Mouse (Mus musculus): ENCODE measurements around the gene Src.

Src gene

GRCm38 (mm10) chr2:157441363-157441762 is 23.1 kb downstream of the Src start:
- no peak for DNase-seq

GRCm38 (mm10) chr2:157447297-157448158 is 29.3 kb downstream of the Src start:
- no peak for DNase-seq

- DNase-seq = no peak
Observed at GRCm38 (mm10) chr2:157448356-157448755, 30.1 kb downstream of the Src start.

GRCm38 (mm10) chr2:157450905-157451304 is 32.7 kb downstream of the Src start:
- DNase-seq = no peak

GRCm38 (mm10) chr2:157451372-157452040 is 33.3 kb downstream of the Src start:
- no peak for DNase-seq

- DNase-seq = peak; percentile 86
Observed at GRCm38 (mm10) chr2:157457100-157457806, 39.0 kb downstream of the Src start.

- peak; percentile 67 for DNase-seq
Observed at GRCm38 (mm10) chr2:157458472-157458871, 40.2 kb downstream of the Src start.

DNA sequence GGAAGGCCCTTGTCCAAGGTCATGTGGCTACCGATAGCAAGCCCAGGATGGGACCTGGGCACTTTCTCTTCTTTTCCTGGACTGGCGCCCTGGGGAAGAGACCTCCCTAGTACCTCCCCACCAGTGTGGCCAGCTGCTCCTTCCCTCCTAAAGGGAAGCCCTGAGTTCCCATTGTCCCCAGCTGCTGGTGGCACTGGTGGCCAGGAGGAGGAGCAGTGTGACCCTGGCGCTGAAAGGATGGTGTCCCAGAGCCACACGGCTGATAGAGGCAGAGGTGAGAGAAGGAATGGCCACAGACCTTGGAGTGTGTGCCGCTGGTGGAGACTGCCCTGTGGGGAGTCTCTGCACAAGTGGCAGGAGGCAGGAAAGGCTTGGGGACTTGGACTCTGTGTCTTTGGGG is 41.5 kb downstream of the Src start:
- DNase-seq = no peak

DNA sequence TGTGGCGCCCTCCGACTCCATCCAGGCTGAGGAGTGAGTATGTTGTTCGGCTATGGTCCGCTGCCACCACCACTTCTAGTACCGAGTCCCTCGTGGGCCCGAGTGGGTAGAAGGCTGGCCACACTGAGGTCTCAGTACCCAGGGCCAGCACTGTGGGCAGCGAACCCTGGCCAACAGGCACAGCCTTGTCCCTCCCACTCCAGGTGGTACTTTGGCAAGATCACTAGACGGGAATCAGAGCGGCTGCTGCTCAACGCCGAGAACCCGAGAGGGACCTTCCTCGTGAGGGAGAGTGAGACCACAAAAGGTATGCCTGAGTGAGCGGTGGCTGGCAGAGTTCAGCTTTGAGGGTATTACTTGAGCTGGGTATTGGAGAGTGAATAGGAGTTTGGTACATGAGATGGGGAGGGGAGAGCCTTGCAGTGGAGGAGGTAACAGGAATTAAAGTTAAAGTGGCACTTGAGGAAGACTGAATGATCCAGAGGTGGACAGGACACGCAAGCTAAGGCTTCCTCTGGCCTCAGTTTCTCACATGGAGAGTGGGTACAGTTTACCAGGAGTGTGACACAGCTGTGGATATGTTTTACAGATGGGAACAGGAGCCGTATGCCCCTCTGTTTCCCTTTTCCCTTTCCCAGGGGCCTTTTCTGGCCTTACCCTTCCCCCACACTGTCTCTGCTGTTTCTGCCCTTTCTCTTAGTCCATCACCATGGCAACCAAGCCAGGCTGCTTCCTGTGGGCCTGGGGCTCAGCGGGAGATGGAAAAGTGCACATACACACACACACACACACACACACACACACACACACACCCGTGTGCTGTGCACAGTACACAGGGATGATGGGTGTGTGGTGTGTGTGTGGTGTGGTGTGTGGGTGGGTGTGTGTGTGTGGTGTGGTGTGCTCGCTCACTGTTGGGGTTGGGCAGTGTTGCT is 44.8 kb downstream of the Src start:
- DNase-seq = no peak

DNA sequence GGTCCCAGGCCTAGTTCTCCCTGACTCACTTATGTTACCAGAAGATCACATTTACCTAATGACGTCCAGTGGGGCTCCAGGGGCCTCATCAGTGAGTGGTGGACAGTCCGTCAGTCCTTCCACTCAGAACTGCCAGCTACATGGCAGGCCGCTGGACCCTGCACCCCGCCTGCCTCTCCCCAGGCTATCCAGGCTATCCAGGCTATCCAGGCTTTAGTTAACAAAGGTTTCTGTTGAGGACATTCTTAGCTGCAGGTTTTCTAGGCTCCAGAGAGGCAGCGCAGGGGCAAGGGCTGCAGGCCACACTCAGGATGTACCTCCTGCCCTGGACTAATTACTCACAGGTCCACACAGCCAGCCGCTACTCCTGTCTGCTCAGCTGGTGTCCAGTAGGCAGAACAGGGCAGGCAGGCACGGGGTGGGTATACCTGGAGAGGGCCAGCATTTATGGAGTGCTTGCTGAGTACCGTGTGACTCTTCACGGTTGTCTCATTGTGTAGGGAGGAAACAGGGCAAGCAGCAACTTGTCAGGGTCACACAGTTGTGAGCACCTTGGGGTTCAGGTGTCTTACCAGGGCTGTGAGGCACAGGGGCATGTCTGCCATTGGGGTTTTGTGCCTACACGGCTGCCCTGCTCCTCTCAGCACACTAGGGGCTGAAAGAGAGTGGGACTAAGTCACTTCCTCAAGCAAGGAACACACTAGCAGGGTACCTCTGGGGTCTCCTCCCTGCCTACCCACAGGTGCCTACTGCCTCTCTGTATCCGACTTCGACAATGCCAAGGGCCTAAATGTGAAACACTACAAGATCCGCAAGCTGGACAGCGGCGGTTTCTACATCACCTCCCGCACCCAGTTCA is 45.9 kb downstream of the Src start:
- no peak for DNase-seq

DNA sequence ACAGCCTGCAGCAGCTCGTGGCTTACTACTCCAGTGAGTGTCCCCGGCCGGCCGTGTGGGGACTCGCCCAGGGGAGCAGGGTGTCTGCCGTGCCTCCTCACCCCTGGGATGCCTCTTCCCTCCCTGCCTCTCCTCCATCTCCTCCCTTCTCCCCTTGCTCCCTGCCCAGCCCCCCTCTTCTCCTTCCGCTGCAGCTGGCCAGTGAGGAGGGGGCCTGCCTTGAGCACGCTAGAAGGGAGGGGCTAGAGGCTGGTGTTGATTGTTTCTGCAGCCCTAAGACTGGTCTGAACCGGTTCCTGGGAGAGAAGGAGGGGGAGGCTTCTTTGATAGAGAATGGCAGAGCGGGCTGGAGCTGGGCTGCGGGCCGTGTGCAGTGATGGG is 46.5 kb downstream of the Src start:
- no peak for DNase-seq

GRCm38 (mm10) chr2:157466836-157467235 is 48.6 kb downstream of the Src start:
- DNase-seq = no peak

- peak; percentile 42 for DNase-seq
Observed at GRCm38 (mm10) chr2:157468130-157468796, 50.0 kb downstream of the Src start.

DNA sequence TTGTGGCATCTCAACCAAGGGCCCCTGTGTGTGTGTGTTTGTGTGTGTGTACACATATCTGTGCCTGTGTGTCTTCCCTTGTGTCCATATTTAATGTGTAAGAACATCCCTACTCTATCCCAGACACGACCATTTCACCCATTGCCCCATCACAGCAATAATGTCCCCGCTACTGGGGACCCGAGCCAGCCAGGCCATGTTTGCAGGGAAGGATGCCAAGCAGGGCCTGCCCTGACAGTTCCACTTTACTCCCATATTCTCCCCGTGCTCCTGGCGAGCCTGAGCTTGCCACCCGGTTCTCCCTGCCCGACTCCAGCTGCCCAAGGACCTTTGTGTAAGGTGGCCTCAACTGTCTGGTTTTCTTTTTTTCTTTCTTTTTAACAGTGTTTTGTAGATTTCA is 53.0 kb downstream of the Src start:
- DNase-seq = no peak

DNA sequence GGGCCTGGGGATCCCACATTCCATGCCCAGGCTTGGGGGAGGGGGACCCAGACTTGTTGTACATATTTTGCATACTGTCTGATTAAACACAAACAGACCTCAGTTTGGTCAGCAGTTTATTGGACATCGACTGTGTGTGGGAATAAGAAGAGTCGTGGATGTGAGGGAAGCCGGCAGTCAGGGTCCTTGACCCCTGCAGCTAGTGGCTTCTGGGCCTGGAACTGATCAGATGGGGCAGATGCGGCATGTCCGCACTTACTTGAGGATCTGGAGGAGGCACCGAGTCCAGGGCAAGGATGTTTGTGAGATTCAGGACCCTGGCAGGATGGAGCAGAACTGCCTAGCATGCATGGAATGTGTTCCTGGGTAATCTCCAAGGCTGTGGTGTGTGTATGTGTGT is 53.5 kb downstream of the Src start:
- no peak for DNase-seq

- DNase-seq = no peak
Observed at GRCm38 (mm10) chr2:157472469-157472868, 54.2 kb downstream of the Src start.

DNA sequence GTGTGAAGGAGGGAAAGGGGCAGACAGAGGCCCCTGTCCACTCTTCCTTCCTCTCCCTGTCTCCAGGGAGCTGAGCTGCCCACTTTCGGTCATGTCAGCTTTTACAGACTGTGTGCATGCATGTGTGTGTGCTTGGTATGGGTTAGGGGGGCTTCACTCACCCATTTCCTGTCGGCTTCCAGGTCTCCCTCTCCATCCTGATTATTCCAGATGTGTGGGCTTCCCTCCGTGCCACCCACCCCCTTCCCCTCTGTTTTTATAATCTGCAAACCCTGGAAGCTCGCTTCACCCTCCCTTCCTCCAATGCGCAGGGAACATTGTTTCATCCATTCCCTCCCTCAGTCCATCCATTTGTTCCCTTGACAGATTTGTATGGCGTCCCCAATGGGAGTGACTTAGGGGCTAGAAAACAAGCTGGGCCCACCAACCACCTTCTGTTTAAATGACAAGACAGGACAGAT is 56.1 kb downstream of the Src start:
- no peak for DNase-seq

GRCm38 (mm10) chr2:157475437-157476379 is 57.5 kb downstream of the Src start:
- DNase-seq = no peak

GRCm38 (mm10) chr2:157478651-157479050 is 60.4 kb downstream of the Src start:
- DNase-seq = no peak
